Mouse (Mus musculus) embryonic fibroblast, embryonic 13.5 days (primary cell): ENCODE measurements around the gene Ppp1r9a.

Experiments used
- CTCF ChIP-seq: IDR thresholded peaks from 2 replicates; pipeline ENCODE4 v1.5.1; 2011; ENCODE audit warnings: mild to moderate bottlenecking, control low read depth, low read length, moderate library complexity, borderline replicate concordance; ENCODE audit not compliant: insufficient read depth
- POLR2A ChIP-seq: IDR thresholded peaks from 2 replicates; pipeline ENCODE4 v1.6.1; 2011; ENCODE audit warnings: low read depth, mild to moderate bottlenecking, control low read depth, low read length, moderate library complexity

DNA sequence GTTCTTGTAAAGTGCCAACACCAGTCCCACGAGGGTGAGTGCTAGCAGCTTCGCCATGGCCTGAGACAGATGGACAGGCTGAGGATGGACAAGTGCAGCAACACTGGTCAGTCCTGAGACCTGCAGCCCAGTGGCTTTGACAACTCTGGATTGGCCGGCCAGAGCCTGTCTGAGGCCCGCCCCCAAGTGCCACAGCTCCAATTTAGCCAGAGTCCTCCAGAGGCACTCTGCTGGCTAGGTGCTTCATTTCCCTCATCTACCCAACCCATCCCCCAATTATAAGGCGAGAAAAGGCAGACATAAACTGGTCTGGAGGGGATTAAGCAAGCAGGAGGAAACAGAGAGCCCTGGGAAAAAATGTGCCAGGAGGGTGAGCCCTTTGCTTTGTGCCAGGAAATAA lies 291.0 kb downstream of the Ppp1r9a start, which contains the start of gene Pon1:
- no peak for TF ChIP-seq POLR2A
- TF ChIP-seq CTCF = no peak
